Mouse (Mus musculus) hindbrain, embryonic 11.5 days (tissue): ENCODE measurements around the gene Adcy4. TPM values are rescaled to one million over a fixed set of nuclear protein-coding genes. Genes with fewer than 3 reads are reported as not detected.
"Not testable (repeated sequence)": the region's sequence is repeated elsewhere in the genome, so short reads cannot be mapped to it uniquely, and the experiment has no call there.

Source experiments
- ATAC-seq: fragments of 200-750 bp; cut with Nextera tagmentation; 2 replicates; pipeline ENCODE4 v1.8.0; 2017; ENCODE audit warnings: mild to moderate bottlenecking, moderate TSS enrichment, moderate library complexity; ENCODE audit not compliant: low FRiP score
- DNase-seq: peaks from one replicate; pipeline ENCODE4 v3.0.0-alpha.2; 2015; ENCODE audit warnings: low spot score
- H3K27ac ChIP-seq: fragments of 300-500 bp; sonication (generic); 2 replicates; pipeline ENCODE4 v1.5.1; 2014; ENCODE audit warnings: mild to moderate bottlenecking, low read depth, low read length
- H3K27me3 ChIP-seq: fragments of 300-500 bp; sonication (generic); 2 replicates; pipeline ENCODE4 v1.6.1; 2014; ENCODE audit warnings: mild to moderate bottlenecking, low read length, moderate library complexity, mixed read lengths; ENCODE audit not compliant: control insufficient read depth, insufficient read depth
- H3K36me3 ChIP-seq: fragments of 300-500 bp; sonication (generic); 2 replicates; pipeline ENCODE4 v1.6.1; 2014; ENCODE audit warnings: mild to moderate bottlenecking, low read length, moderate library complexity, mixed read lengths; ENCODE audit not compliant: control insufficient read depth, insufficient read depth
- H3K4me1 ChIP-seq: fragments of 300-500 bp; sonication (generic); replicated peaks from 2 replicates; pipeline ENCODE4 v1.6.1; 2014; ENCODE audit warnings: low read length, mixed read lengths; ENCODE audit not compliant: control insufficient read depth, insufficient read depth
- H3K4me2 ChIP-seq: fragments of 300-500 bp; sonication (generic); replicated peaks from 2 replicates; pipeline ENCODE4 v1.6.1; 2014; ENCODE audit warnings: mild to moderate bottlenecking, low read depth, low read length
- H3K4me3 ChIP-seq: fragments of 300-500 bp; sonication (generic); 2 replicates; pipeline ENCODE4 v1.5.1; 2014; ENCODE audit warnings: low read depth, low read length
- H3K9ac ChIP-seq: fragments of 300-500 bp; sonication (generic); 2 replicates; pipeline ENCODE4 v1.6.1; 2014; ENCODE audit warnings: low read depth, low read length
- H3K9me3 ChIP-seq: fragments of 300-500 bp; sonication (generic); 2 replicates; pipeline ENCODE4 v1.6.1; 2016; ENCODE audit warnings: low read length; ENCODE audit not compliant: control insufficient read depth
- WGBS: fragments of 180-500 bp; shearing (Covaris S2); extraction: QIAGEN DNeasy Blood & Tissue Kit; methylation state at CpG from one replicate; pipeline ENCODE4 v1.1.7; 2014; 5-methylcytosine and 5-hydroxymethylcytosine counted together
- polyA plus RNA-seq: library from polyadenylated mRNA; unstranded; fragments of >200 nt; fragmentation: Nextera tagmentation; extraction: Ambion mirVana; gene quantifications from 2 replicates; pipeline ENCODE4 v1.2.1, GENCODE M21; 2014

Adcy4 gene
- polyA plus RNA-seq, 1 experiment from 2014 or later = 7.6 TPM

GRCm38 (mm10) chr14:55767519-55768414 lies 16.1 kb downstream of the Adcy4 start:
- H3K27ac ChIP-seq = no peak overlapping the region
- WGBS = 11% methylated on average over 49 of the region's 52 CpGs
- peak; percentile 74 for DNase-seq

GRCm38 (mm10) chr14:55765696-55766095 lies 18.2 kb downstream of the Adcy4 start, which contains the start of gene Ltb4r1:
Ltb4r1 (plus strand) TSS chr14:55765962.
- Histone ChIP-seq H3K36me3 (no peaks in the 10 kb centered on the region), H3K9me3 (no peaks in the 10 kb centered on the region), H3K4me3 (no peak within 1 kb of the TSS), H3K27ac (no peak within 1 kb of the TSS), H3K4me1 (0 out of 2 replicates have a peak, but pooled peaks cover 7% of the 10 kb centered on the region), H3K9ac (no peak within 1 kb of the TSS), H3K27me3 (peaks cover 64% of the 10 kb centered on the region), H3K4me2 (no peak within 1 kb of the TSS)
- WGBS = 79% methylated on average over 4 of the region's 4 CpGs
- DNase-seq = no peak
- no peak for ATAC-seq

More at GRCm38 (mm10) chr14:55767519-55768414, 16.1 kb downstream of the Adcy4 start:
- Histone ChIP-seq H3K9ac (peak overlapping the region; percentile 42; the same call in 1 of the 2 replicates), H3K9me3 (no peaks in the 10 kb centered on the region), H3K27me3 (peaks cover 45% of the 10 kb centered on the region), H3K4me2 (peak overlapping the region; percentile 65), H3K4me3 (peak overlapping the region; percentile 29), H3K4me1 (0 out of 2 replicates have a peak, but pooled peaks cover 2% of the 10 kb centered on the region), H3K36me3 (no peaks in the 10 kb centered on the region)
- ATAC-seq = peak; percentile 76

- H3K27me3 ChIP-seq = peaks cover 56% of the 10 kb centered on the region
- no peak overlapping the region for H3K9ac ChIP-seq
- no peak overlapping the region for H3K4me2 ChIP-seq
- DNase-seq (no peak), ATAC-seq (no peak)
- WGBS = 71% methylated on average over 7 of the region's 7 CpGs
- H3K36me3 ChIP-seq = no peaks in the 10 kb centered on the region
- H3K4me1 ChIP-seq = 0 out of 2 replicates have a peak, but pooled peaks cover 7% of the 10 kb centered on the region
- H3K27ac ChIP-seq = no peak overlapping the region
- no peaks in the 10 kb centered on the region for H3K9me3 ChIP-seq
- no peak overlapping the region for H3K4me3 ChIP-seq
Measured at GRCm38 (mm10) chr14:55763166-55763565, 20.7 kb downstream of the Adcy4 start.

GRCm38 (mm10) chr14:55762001-55762821 lies 21.7 kb downstream of the Adcy4 start:
- Histone ChIP-seq H3K36me3 (no peaks in the 10 kb centered on the region), H3K9ac (peak overlapping the region; percentile 70), H3K27ac (peak overlapping the region; percentile 9; the same call in 1 of the 2 replicates), H3K4me1 (0 out of 2 replicates have a peak, but pooled peaks cover 5% of the 10 kb centered on the region), H3K27me3 (peaks cover 48% of the 10 kb centered on the region), H3K9me3 (no peaks in the 10 kb centered on the region), H3K4me2 (peak overlapping the region; percentile 94), H3K4me3 (peak overlapping the region; percentile 46)
- ATAC-seq (peak; percentile 73), DNase-seq (peak; percentile 77)
- under 1% methylated on average over 74 of the region's 77 CpGs for WGBS

GRCm38 (mm10) chr14:55761163-55761562 lies 22.7 kb downstream of the Adcy4 start, which contains the start of gene Ltb4r2:
Ltb4r2 (plus strand) TSS chr14:55761428.
- Histone ChIP-seq H3K4me1 (0 out of 2 replicates have a peak, but pooled peaks cover 5% of the 10 kb centered on the region), H3K4me3 (peak within 1 kb of the TSS; percentile 46), H3K27ac (peak within 1 kb of the TSS; percentile 9; the same call in 1 of the 2 replicates), H3K9me3 (no peaks in the 10 kb centered on the region), H3K4me2 (peak within 1 kb of the TSS; percentile 94), H3K36me3 (no peaks in the 10 kb centered on the region), H3K27me3 (peaks cover 41% of the 10 kb centered on the region), H3K9ac (peak within 1 kb of the TSS; percentile 70)
- no peak for ATAC-seq
- whole genome bisulfite sequencing = 71% methylated on average over 6 of the region's 6 CpGs
- no peak for DNase-seq

- not testable (repeated sequence) for H3K27ac ChIP-seq, H3K9me3 ChIP-seq, H3K4me3 ChIP-seq, H3K4me1 ChIP-seq, H3K36me3 ChIP-seq, ATAC-seq, H3K4me2 ChIP-seq, H3K9ac ChIP-seq
- DNase-seq = peak; percentile 88
- peaks cover 36% of the 10 kb centered on the region for H3K27me3 ChIP-seq
- WGBS = 0% methylated on average over 6 of the region's 6 CpGs
Measured at GRCm38 (mm10) chr14:55760156-55760555, 23.7 kb downstream of the Adcy4 start.

GRCm38 (mm10) chr14:55758363-55758784 lies 25.5 kb downstream of the Adcy4 start, which contains the start of gene Cideb:
Cideb (minus strand) TSS chr14:55758458.
- DNase-seq = peak; percentile 74
- Histone ChIP-seq H3K4me3 (no peak within 1 kb of the TSS), H3K27me3 (peaks cover 25% of the 10 kb centered on the region), H3K27ac (no peak within 1 kb of the TSS), H3K9me3 (no peaks in the 10 kb centered on the region), H3K9ac (no peak within 1 kb of the TSS), H3K36me3 (0 out of 2 replicates have a peak, but pooled peaks cover 9% of the 10 kb centered on the region), H3K4me2 (no peak within 1 kb of the TSS), H3K4me1 (0 out of 2 replicates have a peak, but pooled peaks cover 5% of the 10 kb centered on the region)
- ATAC-seq = no peak
- WGBS = 13% methylated on average over 8 of the region's 8 CpGs

GRCm38 (mm10) chr14:55757566-55757965 lies 26.3 kb downstream of the Adcy4 start:
- Histone ChIP-seq H3K27ac (no peak overlapping the region), H3K4me3 (no peak overlapping the region), H3K27me3 (peaks cover 17% of the 10 kb centered on the region), H3K36me3 (peaks cover 15% of the 10 kb centered on the region; the same call in 1 of the 2 replicates), H3K4me1 (0 out of 2 replicates have a peak, but pooled peaks cover 5% of the 10 kb centered on the region), H3K9ac (no peak overlapping the region), H3K9me3 (no peaks in the 10 kb centered on the region), H3K4me2 (no peak overlapping the region)
- no peak for DNase-seq
- 92% methylated on average over 6 of the region's 6 CpGs for WGBS
- no peak for ATAC-seq
